Mouse (Mus musculus): Measurements from ENCODE around the gene 2200002D01Rik.

Gene 2200002D01Rik

DNA sequence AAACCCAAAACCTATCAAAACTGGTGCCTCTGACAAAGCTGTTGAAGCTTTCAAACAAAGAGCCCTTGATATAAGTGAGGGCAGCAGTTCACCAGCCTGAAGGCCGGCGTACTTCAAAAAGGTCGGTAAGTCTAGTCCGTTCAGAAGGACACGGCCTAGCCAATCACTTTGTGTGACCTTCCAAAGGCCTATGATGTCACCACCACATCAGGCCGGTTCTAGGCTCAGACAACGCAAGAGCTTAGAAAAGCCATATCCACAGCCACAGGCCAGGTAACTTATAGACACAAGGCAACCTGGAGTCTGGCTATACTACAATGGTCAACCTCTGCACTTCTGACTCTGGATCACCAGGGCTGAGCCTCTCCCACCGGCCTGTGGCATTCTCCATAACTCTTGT lies 31.7 kb upstream of the 2200002D01Rik start:
- DNase-seq (ENCODE audit: low read depth, low spot score), result no peak

DNA sequence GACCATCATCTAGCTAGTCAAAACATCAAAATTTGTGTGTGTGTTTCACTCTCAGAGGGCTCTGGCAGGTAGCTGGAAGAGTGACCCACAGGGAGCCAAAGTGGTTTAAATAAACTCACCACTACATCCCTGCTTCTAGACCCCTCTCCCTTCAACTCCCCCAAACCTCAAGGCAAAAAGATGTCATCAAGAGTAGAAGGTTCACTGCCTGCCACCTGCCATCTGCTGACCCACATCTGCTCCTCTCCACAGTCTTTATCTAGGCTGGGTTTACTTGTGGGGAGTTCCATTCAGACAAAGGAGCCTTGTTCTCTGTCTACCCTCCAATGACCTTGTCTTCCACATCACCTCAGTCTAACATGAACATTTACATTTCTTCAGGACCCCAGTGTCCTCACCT lies 31.0 kb upstream of the 2200002D01Rik start:
- DNase-seq (ENCODE audit: low read depth, low spot score), result no peak

DNA sequence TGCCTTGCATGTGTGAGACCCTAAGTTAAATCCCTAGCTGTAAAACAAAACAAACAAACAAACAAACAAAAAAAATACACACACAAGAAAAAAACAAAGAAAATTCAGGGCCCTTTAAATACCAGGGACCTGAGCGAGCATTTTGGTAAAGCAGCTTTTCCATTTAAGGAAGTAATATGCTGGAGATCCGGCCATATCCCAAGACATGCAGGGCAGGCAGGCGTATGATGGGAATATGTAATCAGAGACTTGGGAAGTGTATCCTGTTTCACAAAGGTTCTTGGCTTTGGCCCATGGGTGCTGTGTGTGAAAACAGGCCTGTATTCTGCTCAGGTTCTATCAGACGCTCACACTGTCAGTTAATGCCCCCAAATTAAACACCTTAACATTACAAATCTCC lies 29.2 kb upstream of the 2200002D01Rik start:
- DNase-seq (ENCODE audit: low read depth, low spot score), result no peak

DNA sequence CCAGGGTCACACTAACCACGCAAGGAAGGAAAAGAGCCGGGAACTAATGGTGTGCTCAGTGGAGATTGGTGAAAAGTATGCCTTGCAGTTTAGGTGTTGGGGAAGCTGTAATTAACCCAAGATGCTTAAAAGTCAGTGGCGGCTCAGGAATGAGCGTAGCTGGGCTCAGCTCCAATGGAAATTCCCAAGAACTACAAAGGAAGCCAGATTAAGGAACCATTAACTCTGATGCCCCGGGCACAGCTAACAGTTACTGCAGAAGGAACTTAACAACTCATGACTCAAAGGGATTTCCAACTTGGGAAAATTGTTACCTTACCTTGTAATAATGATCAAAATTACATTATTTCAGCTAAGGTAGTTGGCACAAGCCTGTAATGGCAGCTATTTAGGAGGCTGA lies 28.4 kb upstream of the 2200002D01Rik start:
- no peak for DNase-seq (ENCODE audit: low read depth, low spot score)

DNA sequence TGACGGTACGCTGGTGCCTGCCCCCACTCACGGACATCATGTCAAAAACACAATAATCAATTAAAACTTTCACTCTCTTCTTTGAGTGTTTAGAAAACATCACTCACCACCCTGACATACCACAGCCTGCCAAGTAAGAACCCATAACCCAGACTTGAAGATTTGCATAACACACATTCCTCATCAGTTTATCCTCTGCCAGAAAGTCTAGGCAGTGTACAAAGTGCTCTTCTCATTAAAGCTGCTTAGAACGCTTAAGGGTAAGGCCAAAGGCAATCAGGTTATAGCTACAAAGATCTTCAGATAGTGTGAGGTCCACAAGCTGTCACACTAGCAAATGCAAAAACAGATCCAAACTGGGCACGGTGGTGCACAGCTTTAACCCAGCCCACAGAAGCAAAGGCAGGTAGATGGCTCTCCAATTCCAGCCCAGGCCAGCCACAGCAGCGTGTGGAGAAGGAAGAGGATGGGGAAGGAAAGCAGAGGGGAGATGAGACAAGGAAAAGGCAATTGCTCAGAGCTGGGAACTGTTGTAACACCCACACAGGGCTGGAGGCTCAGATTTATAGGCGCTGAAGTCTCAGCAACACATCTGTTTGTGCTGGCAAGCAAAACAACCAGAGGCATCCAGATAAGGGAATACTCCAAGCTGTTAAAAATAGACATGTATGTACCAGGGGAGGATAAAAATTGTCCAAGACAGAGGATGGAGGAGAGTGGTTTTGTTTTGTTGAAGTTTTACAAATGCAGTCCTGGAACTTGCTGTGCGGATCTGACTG lies 23.6 kb upstream of the 2200002D01Rik start:
- DNase-seq (ENCODE audit: low read depth, low spot score), result peak; percentile 90

DNA sequence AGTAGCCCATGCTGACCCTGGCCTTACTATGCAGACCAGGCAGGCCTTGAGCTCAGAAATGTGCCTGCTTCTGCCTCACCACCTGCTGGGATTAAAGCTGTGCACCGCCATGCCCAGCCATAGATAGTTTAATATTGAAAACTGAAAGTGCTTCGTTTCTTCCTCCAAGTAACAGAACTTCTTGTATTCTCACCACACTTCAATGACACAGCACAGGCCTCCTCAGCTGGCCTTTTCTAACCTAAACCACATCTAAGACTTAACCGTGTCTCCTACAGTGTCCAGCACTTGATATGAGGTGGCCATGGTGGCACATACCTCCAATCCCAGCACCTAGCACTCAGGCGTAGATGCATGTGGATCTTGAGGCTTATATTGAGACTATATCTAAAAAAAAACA lies 22.2 kb upstream of the 2200002D01Rik start:
- no peak for DNase-seq (ENCODE audit: low read depth, low spot score)

DNA sequence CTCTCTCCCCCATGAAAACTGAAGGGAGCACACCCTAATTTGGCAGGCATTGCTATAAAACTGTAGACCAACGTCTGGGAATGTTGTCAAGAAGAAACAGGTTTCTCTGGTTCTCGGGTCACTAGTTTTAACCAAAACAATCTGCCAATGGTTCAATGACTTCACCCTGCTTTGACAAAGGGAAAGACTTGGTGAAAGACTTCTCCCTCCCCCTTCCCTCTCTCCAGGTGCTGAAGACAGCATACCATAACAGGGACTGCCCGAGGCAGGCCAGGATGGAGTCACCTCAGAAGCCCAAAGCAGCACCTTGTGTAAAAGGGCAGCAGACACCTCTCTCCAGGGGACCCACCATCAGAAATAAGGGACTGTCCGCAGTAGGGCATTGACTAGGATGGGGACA lies 18.7 kb upstream of the 2200002D01Rik start:
- no peak for DNase-seq (ENCODE audit: low read depth, low spot score)

DNA sequence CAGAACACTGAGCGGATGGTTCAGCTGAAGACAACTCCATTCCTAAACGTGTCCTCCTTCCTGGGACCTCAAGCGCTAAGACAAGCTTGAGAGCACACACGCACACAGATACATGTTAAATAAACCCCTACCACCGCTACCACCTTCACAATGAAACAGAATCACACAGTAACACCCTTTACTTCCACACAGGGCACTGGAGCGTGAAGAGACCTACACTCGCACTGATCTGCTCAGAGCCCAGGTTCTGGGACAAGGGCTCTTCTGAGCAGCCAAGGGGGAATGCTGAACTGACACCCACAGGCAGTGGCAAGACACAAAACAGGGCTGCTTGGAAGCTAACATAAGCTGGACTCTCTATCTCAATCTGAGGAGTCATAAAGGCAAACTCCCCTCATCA lies 17.4 kb upstream of the 2200002D01Rik start:
- no peak for DNase-seq (ENCODE audit: low read depth, low spot score)

DNA sequence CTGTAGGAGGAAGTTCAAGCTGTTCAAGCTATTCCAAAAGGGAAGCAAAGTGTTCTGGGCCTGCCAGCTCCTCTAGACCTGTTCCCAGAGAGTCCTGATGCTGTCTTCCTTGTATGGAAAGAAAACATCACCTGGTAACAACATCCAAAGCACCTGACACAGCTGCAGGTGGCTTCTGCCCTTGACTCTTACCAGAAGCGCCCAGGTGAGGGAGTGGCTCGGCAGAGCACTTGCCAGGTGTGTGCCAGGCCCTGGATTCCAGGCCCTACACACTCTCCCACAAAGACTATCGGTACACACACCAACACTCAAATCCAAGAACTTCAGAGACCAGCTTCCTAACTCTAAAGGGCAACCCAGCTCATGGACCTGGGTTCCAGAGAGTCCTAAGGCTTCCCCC lies 15.6 kb upstream of the 2200002D01Rik start:
- DNase-seq (ENCODE audit: low read depth, low spot score), result no peak

DNA sequence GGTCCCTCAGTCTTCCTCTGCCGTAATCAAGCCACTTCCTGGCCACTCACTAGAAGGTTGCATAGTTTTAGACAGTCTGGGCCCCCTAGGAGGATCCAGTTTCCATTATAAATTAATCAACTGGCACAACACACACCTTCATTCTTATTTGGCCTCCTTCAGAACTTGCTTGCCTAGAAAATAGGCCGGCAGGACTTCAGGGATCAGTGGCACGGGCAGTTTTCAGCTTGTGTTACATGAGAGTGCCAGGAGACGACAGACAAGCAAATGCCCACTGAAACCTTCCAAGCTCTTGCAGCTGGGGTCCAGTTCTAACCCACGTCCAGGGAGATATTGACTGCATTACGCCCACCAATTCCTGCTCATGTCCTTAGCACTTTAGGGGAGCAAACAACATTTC lies 13.9 kb upstream of the 2200002D01Rik start:
- DNase-seq (ENCODE audit: low read depth, low spot score), result no peak

DNA sequence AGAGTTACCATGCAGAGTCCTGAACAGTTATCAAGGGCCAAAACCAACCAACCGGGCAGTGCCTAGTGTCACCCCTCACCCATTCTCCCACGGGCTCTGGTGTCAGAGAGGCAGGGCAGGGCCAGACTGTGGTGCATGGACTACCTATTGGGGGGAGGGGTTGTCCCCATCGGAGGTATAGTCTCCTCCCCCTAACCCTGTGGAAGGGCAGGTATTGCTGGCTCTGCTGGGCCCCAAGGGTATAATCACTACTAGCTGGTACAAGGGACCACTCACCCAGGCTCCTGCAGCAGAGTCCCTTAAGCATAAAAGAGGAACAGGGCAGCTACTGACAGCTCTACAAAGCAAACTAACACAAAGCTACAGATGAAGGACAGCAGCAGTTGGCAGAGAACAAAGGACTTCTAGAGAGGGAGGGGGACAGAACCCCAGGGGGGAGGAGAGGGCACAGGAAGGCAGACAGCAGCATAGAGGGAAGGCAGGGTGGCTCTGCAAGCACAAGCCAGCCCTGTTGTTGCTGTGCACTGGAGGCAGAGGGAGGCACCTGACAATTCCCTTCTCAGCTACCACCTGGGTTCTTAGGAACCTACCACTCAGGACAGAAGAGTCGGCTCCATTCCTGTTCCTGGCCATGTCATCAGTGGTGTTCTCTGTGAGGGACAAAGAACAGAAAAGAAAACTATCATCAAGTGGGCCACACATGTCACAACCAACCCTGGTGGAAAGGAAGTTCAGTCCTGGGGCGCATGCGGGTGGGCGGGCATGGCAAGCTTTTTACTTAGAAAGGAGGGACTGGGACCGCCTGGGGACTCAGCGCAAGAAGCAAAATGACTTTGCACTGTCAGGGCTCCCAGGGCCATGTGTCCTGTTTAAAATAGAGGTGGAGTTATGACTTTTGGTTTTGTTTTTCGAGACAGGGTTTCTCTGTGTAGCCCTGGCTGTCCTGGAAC lies 11.8 kb upstream of the 2200002D01Rik start:
- DNase-seq (ENCODE audit: low read depth, low spot score), result no peak

DNA sequence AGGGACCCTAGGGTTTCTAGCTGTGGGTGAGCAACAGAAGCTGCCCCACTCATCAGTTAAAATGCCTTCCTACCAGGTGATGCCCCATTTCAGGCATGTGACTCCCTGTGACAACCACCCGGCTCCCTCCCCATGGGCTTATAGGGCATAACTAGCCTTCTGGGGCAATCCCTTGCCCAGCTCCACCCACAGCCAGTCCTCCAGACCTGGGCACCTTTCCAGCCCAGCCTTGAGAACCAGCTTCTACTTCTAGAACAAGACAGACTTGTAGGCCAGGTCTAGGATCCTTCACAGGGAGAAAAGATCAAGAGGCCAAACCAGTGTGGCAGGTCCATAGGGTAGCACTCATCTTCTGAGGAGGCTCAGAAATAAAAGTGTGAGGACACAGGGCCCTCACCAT lies 9.1 kb upstream of the 2200002D01Rik start:
- no peak for DNase-seq (ENCODE audit: low read depth, low spot score)

DNA sequence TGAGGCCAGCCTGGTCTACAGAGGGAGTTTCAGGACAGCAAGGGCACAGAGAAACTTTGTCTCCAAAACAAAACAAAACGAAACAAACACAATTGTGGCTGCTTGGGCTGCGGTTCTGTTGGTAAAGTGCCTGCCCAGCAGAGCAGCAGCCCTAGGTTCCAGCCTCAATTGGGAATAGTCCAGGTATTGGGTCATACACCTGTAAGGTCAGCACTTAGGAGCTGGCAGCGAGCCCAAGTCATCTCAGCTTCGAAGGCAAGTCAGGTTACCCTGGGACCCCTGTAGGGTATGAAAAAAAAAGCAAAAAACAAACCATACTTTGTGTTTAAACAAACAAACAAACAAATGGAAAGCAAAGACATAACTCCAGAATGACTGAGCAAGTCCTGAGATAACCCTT lies 7.6 kb upstream of the 2200002D01Rik start:
- no peak for DNase-seq (ENCODE audit: low read depth, low spot score)

DNA sequence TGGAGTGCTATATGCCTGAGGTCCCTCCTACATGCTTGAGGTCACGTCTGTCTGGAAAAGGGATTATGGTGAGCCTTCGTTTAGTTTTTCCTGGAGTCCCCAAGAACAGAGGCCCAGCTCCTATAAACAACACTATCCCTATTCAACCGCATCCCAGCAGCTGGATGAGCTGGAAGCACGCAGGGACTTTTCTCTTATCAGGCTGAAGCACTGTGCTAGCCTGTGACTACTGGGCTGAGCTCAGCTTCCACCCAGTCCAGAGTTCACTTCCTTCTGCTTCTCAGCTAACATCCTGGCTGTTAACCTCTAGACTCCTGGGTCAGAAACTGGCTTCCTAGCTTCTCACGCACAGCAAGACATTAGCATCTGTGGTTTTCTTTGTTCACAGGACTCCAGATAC lies 5.6 kb upstream of the 2200002D01Rik start:
- DNase-seq (ENCODE audit: low read depth, low spot score), result no peak

DNA sequence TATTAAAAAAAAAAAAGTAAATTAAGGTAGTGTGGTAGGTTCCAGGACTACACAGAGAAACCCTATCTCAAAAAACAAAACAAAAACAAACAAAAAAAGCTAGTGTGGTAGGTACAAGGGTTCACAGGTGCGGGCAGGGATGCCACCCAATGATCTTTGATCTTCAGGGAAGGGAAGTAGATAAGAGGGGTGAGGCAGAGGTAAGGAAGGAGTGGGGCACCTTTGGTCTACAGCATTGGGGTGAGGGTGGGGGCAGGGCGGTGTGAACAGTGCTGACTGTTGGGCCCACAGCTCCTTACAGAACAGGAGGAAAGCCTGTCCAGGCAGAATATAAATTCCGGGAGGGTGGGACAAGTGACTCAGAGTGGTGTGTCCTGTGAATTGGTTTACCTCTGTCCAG lies 2.9 kb upstream of the 2200002D01Rik start:
- no peak for DNase-seq (ENCODE audit: low read depth, low spot score)

DNA sequence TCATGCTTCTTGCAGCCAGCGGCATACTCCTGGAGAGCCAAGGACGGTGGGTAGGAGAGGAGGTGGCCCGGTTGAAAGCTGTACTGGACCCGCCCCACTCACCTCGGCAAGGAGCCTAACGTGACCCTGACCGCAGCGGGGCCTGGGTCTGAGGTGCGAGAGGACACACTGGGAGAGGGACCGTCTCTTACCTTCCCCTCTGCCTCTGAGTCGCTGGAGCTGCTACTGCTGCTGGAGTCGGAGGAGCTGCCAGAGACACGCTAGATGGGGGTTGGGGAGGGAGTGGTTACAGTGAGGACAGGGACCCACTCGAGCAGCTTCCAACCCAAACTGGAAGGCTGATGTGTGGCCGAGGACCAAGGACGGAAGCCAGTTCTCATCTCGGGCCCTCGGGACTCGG lies 560 bp downstream of the 2200002D01Rik start:
- no peak for DNase-seq (ENCODE audit: low read depth, low spot score)

DNA sequence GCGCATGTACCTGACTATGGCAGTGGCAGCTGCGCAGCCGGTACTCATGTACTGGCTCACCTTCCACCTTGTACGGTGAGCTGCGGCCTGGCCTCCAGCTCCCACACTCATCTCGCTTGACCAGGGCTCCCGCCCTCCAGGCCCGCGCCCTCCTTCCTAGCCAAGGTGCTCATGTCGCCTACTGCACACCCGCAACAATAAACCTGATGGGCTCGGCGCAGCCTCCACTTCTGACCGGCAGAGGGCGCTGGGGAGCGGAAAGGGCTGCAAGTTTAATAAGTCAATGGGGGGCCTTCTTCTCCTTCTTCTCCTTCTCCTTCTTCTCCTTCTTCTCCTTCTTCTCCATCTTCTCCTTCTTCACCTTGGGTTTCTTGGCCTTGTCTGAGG lies 959 bp downstream of the 2200002D01Rik start:
- DNase-seq (ENCODE audit: low read depth, low spot score), result peak; percentile 74

DNA sequence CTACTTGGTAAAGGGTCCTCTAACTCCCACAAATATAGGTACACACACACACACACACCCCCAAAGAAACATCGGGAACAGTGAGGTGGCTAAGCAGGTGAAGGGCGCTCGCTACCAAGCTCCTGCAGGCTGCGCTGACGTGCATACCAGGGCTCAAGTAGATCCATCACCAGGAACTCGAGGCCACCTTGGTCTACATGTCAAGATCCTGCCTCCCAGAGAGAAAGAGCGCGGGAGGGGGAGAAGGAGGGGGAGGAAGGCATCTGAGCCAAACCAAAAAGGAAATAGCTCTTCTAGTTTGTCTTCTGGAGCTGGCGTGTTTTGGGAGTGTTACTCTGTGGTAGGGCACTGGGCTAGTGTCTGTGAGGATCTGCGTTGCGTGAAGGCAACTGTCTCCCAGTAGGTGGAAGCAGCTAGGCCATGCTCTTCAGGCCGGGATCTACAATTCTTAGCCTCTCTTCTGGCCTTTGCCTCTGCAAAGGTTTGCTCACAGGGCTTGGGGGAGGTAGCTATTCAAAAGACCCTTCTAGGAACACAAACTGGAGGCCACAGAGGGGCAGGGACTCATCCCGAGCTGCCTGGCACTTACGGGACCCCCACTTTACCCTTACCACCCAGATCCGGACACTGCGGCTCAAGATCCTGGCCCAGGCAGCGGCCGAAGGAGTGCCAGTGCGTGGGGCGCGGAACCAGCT lies 1.5 kb downstream of the 2200002D01Rik start:
- no peak for DNase-seq (ENCODE audit: low read depth, low spot score)

DNA sequence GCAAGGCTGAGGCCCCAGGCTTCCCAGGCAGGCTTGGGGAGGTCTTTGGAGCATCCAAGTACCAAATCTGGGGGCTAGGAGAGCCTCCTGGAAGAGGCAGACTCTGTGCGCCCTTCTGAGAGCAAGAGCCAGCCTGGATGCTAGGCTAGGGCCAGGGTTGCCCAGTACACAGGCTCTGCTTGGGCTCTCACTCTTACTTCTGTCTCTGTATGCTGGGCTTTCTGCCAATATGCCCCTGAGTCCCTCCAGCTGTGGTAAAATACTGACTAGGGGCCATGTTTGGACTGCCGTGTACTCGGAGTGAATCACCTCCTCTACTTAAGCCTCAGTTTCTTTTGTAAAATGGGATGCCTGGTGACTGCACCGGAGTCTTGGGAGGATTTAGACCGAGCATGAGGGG lies 2.3 kb downstream of the 2200002D01Rik start:
- no peak for DNase-seq (ENCODE audit: low read depth, low spot score)

DNA sequence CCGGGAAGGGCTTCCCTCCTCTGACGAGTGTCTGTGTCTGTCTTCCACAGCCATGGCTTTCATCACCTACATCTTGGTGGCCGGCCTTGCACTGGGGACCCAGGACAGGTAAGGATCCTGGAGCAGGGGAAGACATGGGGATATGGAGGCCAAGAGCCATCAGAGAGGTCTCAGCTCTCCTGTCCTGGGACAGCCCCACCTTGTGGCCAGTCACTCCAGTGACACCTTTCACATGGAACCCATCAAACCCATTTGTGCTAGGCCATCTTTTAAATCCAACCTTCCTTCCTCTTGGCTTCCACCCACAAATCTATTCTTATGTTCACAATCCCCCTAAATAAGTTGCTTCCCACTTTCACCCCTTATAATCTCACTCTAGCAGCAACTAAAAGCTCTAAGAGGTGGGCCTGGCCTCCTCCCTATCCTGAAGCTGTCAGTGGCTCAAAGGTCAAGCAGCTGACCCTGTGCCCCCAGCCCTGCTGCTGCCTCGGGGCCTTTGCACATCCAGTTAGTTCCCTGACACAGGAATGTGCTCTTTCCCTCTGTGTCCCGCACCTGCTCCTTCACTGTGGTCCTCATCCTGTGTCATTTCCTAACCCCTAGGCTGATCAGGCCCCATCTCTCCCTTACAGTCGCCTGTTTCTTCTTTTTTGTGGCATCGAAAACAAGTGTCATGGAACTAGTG lies 3.4 kb downstream of the 2200002D01Rik start:
- no peak for DNase-seq (ENCODE audit: low read depth, low spot score)
